Mouse (Mus musculus): ENCODE results near the gene Nup210l.

GRCm38 (mm10) chr3:90255784-90256353 is 151.9 kb downstream of the Nup210l start:
- TF ChIP-seq CTCF (IDR thresholded peaks at IDR 0.05; ENCODE audit: low read depth) (no peak), EP300 (IDR thresholded peaks at IDR 0.05; ENCODE audit: low read depth) (no peak)
